Mouse (Mus musculus) naive thymus-derived CD4-positive, alpha-beta T cell, adult 2 months (primary cell): ENCODE measurements around the gene Gm8271.
"Not testable (repeated sequence)": the region's sequence is repeated elsewhere in the genome, so short reads cannot be mapped to it uniquely, and the experiment has no call there.

Source experiments
- DNase-seq: peaks from one replicate; pipeline ENCODE4 v3.0.0-alpha.2; 2011; ENCODE audit warnings: low read depth

Gene Gm8271

DNA sequence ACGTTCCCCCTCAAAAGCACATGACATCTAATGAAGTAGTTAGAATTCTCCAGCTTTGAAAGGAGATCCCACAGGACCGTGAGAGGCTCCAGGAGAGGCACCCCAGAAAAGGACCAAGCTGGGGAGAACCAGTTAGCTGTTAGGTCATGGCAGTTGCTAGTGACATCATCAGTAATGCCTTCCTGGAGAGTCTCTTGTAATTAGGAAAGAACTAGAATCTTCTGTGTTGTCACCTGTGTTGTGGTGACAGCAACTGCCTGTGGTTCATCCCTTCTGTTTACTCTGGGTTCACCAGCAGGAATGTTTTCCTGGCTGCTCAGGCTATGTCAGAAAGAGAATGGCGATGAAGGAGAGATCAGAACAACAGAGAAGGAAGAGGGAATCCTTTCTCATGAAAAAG is at the start of gene Gm8271:
TSS of gene Gm8271 (plus strand) at position 301 of the 400 bp plus-strand sequence.
- DNase-seq = not testable (repeated sequence)

DNA sequence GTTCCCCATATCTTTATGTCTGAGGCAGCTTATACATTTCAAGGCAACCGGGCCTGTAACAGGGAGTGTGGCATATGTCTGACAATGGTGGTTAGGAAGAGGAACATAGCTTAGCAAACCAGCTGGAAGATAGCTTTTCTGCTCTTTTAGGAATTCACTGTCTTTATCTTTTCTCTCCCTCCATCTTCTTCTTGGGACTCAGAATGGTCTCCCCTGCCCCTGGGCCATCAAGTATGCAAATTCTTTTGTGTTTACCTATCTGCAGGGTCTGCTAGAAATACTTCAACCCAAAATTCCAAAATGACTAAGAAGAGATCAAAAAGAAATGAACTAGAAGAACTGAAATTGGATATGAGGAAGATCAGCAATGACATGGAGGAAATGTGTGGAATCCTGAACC is 21.4 kb upstream of the Gm8271 start, which contains the start of gene Gm3317:
TSS of gene Gm3317 (plus strand) at position 301 of the 400 bp plus-strand sequence.
- DNase-seq = not testable (repeated sequence)
